Mouse (Mus musculus) embryo, embryonic 11.5 days (tissue): ENCODE measurements around the gene Setd1b.

Experiments
- DNase-seq: peaks from one replicate; pipeline ENCODE4 v3.0.0-alpha.2; 2012; ENCODE audit warnings: low read depth, low spot score

Setd1b gene

DNA sequence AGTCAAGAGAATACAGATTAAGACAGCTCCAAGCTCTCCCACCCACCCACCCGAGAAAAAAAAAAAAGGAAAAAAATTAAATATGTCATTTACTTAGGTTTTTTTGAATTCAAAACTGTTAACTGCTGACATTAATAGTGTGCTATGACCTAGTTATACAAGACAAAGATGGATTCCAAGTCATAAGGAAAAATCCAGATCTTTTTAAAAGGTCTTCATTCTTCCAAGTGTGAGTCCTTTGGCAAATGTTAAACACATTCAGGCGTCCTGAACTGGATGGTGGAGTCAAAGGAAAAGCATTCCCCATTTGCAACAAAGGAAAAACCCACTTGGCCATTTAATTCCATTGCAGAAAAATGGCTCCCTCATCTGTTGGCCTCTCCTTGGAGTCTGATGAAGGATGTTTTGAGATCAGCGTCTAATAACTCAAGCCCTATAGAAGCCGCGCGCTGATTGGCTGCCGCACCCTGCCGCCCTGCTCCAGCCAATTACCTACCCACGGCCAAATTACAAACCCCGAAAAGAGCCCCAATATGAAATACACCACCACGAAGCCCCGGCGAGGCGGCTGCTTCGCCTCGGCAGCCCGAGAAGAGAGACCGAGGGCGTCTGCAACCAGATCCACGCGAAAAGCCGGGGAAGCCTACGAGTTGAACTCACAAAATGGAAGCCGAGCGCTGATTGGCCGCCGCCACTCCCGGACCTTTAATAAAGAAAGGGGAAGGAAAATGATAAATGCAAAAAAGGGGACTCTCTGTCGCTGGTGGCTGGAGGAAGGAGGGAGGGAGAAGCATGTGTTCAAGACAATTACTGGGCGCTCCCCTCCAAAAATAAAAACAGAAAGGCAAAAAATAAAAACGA, 1.1 kb upstream of the Setd1b start:
- peak; percentile 90 for DNase-seq

DNA sequence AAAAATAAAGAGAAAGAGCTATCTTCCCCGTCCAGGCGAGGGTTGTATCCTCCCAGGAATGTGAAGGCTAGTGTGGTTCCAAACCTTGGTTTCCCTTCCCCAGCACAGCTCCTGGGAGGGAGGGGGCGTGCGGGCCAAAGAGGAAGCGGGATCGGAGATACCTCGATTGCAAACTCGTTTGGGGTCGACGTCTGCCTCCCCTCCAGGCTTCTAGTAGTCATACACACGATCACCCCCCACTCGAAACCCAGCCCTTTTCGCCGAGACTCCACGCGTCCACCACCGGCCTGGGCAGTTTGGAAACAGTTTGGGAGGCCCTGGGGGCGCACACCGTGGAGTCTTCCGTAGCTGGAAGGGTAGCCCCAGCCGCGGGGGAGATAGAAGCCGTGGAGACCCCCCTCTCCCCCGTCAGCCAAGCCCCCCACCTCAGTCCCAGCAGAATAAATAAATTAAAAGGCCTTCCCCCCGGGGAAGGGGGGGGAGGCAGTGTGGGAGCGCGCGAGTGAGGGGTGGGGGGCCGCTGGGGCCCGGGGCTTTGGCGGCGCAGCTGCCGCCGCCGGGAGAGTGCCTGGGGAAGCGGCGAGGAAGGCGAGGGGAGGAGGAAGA, 335 bp upstream of the Setd1b start:
- DNase-seq: no peak

DNA sequence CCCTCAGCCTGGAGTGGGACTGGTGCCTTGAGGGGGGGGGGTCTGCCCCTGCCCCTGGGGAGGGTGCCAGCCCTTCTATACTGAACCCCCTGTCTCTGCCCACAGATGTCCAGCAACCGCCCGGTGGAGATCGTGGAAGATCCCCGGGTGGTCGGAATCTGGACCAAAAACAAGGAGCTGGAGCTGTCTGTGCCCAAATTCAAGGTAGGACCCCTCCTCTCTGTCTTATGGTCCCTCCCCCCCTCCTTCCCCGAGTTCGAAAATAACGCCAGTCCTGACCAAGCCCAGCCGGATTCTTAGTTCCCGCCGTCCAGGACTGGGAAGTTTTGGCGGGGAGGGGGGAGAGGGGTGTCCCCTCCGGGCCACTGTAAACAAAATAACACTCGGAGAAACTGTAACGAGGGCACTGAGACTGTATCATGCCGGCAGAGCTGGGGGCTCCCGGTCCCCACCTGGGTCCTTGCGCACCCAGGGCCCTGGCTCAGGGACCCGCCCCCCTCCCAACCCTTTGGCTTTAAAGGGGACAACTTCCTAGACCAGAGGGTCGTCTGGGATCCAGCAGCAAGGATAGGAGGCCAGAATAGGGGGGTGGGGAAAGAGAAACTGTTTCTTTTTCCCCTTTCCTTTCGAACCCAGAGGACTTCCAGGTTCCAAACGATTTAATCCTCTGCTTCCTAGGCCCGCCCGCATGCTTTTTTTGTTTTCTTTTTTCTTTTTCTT, 1.4 kb downstream of the Setd1b start:
- no peak for DNase-seq

DNA sequence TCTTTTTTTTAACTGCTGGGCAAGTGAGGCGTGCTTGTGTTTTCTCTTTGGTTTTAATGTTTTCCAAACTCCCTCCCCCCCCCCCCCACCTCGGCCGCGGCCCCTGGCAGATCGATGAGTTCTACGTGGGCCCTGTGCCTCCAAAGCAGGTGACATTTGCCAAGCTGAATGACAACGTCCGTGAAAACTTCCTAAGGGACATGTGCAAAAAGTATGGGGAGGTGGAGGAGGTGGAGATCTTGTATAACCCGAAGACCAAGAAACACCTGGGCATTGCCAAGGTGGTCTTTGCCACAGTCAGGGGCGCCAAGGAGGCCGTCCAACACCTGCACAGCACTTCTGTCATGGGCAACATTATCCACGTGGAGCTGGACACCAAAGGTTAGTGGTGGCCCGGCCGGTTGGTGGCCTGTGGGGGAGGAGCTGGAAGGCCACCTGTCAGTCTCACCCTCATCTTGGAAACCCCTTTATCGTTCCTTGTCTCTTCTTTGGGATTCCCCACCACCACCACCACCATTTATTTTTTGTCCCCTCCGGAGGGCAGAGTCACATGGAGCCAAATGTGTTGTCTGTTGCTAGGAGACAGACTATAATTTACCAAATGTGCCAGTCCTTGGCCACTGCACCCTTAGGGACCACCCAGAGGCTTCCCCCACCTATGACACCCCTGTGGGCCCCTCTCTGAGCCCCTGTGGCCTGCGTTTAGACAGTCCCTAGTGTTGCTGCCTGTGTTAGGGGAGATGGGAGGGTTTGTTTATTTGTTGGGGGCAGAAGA, 2.2 kb downstream of the Setd1b start:
- DNase-seq: no peak

DNA sequence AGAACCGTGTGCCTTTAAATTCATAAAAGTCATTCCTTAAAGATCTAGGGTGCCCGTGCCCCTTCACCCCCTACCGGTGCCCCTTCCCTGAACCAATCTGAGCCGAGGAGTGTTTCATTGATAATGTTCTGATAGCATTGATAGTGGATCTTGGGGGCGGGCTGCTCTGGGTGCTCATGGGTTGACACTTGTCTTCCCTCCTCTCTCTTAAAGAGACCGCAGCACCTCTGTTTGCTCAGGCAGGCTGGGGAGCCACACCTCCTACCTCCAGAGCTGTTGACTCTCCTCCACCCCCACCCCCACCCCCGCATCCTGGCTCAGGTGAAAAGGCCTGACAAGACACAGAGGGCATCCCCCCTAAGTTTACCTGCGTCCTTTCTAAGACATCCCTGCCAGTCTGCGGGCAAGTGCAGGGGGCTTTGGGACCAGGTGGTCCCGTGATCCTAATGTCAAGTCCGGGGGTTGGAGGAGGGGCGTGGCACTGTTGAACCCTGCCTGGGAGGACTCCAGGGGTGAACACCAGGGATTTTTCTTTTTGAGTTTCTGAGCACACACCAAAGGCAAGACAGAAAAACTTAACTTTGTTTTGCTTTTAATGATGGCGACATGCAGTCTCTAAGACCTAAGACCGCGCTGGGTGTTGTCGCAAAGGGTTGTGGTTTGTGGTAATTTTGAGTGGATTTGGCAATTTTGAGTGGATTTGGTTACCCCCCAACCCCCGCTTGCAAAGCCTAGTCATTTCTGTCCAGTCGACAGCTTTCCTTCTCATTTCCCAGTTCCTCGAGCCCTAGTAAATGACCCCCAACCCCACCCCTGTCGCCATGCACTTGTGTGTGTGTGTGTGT, 3.0 kb downstream of the Setd1b start:
- DNase-seq: no peak

DNA sequence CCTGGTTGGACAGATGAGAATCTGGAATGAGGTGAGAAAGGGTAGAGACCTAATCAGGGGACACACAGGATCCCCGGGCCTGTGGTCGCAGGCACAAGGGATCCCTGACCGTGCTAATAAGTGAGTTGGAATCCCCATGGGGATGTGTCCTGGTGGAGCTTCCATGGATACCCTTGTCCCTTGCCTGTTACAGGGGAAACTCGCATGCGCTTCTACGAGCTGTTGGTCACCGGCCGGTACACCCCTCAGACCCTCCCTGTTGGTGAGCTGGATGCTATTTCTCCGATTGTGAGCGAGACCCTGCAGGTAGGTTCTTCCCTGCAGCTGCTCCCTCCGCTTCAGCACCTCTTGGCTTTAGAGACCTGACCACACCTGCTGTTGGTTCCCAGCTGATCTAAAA, 4.4 kb downstream of the Setd1b start:
- DNase-seq: no peak

DNA sequence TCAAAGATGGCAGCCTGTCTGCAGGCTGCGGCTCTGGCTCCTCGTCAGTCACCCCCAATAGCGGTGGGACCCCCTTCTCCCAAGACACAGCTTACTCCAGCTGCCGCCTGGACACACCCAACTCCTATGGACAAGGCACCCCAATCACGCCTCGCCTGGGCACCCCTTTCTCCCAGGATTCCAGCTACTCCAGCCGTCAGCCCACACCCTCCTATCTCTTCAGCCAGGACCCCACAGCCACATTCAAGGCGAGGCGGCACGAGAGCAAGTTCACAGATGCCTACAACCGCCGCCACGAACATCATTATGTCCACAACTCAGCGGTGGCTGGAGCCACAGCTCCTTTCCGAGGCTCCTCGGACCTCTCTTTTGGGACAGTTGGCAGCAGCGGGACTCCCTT, 5.6 kb downstream of the Setd1b start:
- no peak for DNase-seq

DNA sequence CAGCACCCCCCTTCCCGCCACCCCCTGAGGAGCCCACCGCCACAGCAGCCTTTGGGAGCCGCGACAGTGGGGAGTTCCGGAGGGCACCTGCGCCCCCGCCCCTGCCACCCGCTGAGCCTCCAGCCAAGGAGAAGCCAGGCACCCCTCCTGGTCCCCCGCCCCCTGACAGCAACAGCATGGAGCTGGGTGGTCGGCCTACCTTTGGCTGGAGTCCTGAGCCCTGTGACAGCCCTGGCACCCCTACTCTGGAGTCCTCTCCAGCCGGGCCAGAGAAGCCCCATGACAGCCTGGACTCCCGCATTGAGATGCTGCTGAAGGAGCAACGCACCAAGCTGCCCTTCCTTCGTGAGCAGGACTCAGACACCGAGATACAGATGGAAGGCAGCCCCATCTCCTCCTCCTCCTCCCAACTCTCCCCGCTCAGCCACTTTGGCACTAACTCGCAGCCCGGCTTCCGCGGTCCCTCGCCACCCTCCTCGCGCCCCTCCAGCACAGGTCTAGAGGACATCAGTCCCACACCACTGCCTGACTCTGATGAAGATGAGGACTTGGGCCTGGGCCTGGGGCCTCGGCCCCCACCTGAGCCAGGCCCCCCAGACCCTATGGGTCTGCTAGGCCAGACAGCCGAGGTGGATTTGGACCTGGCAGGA, 6.2 kb downstream of the Setd1b start:
- DNase-seq: no peak

DNA sequence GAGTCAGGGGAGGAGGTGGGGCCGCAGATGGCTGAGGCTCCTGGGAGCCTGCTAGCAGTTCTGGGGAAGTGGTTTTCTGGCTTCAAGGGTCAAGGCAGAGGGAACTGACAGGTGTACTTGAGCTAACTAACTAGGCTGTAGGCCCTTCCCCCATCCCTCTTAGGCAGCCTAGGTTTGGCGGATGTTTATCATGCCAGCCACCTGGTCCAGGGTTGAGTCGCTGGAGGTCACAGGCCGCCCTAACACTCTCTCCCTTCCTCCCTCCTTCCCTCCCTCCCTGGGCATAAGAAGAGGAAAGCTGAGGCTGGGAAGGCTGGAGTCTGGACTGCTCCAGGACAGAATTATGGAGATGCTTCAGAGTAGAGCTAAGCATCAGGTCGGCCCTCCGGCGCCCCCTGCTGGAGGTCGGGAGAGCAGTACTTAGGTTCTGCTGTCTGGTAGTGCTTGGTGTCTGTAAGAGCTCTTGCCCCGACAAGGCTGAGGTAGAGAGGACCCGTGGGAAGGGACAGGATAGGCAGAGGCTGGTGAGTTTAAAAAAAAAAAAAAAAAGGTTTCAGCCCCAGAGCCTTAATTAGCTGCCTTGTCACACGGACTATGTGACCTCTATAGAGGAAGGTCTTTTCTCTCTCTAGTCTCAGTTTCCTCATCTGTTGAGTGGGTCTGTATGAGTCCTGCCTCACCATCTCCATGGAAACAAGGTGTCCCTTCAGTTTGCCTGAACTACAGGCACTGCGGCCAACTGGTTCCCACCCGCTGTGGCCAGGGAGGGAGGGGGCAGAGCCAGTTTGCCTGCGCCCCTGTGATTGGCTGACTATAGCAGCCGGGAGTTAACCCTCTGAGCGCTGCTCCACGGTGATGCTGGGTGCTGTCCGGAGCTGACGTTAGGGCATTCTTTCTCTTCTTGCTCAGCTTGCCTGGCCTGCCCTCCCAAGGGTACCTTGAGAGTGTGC, 7.7 kb downstream of the Setd1b start:
- peak; percentile 81 for DNase-seq

DNA sequence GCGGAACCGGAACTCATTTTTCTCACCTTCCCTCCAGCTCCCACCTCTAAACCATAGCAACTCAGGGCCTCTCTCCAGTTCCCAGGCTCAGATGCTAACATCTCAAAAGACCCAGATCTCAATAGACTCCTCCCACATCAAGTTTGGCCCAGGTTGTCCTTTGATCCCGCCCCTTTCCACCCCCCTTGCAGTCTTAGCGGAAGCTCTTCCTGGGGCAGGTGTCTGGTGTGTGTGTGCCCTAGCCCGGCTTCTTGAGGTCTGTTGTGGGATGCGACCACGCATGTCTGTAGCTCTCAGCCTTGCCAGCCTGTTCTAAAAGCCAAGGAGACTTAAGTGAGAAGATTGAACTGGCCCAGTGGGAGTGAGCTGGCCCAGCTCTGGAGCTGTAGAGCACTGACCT, 8.6 kb downstream of the Setd1b start:
- no peak for DNase-seq

DNA sequence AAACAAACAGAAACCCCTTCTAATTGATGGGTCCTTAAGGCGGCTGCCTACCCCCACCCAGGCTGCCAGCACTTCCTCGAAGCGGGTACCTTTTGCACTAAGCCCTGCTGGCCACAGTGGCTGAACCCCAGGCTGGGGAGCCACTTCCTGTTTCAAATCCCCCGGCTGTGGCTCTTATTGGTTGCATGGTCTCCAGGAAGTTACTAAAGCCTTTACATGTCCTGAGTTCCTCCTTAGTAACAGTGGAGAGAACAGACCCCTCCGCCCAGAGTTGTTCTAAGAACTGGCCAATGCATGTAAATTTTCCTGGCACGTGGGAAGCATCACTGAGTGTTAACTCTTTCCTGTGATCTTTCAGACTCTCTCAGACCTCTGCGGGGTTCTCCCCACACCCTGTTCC, 9.1 kb downstream of the Setd1b start:
- DNase-seq: no peak

DNA sequence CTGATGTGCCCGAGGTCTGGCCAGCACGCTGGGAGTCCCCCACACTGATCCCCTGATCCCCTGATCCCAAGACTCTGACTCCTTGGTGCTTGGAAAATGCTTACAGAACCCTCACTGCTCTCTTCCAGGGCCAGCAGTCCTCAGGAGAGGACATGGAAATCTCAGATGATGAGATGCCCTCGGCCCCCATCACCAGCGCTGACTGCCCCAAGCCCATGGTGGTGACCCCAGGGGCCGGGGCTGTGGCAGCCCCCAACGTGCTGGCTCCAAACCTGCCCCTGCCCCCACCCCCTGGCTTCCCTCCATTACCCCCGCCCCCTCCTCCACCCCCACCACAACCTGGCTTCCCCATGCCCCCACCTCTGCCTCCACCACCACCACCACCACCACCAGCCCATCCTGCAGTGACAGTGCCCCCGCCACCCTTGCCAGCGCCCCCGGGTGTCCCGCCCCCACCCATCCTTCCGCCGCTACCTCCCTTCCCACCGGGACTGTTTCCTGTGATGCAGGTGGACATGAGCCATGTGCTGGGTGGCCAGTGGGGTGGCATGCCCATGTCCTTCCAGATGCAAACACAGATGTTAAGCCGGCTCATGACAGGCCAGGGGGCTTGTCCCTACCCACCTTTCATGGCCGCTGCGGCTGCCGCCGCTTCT, 9.8 kb downstream of the Setd1b start:
- no peak for DNase-seq

DNA sequence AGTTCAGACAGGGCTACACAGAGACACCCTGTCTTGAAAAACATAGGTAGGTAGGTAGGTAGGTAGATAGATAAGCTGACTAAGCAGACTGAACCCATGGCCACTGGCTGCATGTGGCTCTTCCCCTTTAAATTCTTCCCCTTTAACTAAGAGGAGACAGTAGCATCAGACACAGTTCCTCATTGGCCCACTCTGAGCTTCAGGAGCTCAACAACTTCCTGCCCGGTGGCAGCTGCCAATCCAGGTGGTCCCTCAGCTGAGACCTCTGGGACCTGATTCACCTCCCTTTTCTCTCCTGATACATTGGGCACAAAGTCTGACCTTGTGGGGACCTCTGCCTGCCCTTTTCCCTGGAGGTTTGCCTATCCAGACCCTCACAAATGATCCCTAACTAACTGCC, 10.9 kb downstream of the Setd1b start:
- no peak for DNase-seq

DNA sequence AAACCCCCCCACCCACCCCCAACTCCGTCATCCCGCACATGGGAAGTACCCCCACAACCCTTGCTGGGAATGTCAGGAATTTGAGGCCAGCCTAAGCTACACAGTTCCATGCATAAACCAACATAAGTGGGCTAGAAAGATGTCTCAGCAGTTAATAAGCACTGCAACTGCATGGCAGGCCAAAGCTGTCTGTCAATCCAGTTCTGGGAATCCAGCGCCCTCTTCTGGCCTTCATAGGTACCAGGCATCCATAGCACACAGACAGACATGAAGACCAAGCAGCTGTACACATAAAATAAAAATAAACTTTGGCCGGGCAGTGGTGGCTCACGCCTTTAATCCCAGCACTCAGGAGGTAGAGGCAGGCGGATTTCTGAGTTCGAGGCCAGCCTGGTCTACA, 13.4 kb downstream of the Setd1b start:
- DNase-seq: peak; percentile 63

DNA sequence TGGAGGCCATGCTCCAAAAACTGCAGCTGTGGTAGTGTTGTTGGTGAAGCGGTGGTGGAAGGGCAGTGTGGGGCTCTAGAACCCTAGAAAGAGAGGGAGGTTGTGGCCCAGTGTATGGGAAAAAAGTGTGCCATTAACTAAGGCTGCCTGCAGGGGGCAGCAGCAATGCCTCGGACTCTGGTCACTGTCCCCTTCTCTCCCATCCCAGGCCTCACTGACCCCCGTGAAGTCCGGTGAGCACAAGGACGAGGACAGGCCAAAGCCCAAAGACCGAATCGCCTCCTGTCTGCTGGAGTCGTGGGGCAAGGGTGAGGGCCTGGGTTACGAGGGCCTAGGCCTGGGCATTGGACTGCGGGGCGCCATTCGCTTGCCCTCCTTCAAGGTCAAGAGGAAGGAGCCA, 14.8 kb downstream of the Setd1b start:
- no peak for DNase-seq

DNA sequence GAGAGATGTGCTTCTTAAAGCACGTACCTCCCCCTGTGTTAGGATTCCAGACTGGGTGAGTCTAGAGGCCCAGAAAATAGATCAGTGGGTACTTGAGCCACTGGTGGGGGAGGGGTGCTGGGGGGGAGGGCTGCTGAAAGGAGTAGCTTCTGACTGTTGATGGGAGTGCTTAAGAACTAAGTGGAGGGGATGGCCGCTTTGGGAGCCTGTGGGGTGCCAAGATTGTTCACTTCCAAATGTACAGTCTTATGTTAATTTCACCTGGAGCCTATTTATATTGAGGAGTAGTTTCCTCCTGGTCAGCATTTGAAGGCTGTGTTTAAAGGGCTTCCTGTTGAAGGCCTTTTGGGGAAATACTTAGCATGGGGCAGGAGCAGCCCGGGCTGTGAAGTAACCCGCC, 16.0 kb downstream of the Setd1b start:
- DNase-seq: no peak

DNA sequence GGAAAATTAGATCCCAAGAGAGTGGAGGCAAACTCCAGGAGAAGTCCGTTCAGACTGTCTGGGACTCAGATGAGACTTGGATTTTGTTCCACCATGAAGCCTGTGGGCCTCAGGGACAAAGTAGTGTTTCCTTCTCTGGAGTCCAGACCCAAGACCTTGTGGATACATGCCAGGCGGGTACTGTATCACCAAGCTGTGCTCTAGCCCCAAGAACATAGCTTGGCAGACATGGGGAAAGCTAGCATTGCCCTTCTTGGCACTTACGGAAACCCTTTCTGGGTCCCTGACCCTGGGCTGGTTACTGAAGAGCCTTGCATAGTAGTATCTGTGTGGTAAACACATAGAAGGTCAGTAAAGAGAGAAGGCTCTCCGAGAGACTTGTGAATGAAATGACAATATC, 17.5 kb downstream of the Setd1b start:
- no peak for DNase-seq

DNA sequence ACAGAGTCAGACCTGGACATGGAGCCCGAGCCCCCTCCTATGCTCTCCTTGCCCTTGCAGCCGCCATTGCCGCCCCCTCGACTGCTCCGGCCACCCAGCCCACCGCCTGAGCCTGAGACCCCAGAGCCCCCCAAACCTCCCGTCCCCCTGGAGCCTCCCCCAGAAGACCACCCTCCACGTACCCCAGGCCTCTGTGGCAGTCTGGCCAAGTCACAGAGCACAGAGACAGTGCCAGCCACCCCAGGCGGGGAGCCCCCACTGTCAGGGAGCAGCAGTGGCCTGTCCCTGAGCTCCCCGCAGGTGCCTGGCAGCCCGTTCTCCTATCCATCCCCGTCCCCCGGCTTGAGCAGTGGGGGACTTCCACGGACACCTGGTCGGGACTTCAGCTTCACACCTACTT, 17.9 kb downstream of the Setd1b start:
- DNase-seq: no peak

DNA sequence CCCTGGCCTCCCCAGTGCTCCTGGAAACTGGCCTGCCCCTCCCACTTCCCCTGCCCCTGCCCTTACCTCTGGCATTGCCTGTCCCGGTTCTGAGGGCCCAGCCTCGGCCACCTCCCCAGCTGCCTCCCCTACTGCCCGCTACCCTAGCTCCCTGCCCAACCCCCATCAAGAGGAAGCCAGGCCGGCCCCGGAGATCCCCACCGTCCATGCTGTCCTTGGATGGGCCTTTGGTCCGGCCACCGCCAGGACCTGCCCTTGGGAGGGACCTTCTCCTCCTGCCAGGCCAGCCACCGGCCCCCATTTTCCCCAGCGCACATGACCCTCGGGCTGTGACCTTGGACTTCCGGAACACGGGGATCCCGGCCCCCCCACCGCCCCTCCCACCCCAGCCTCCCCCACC, 18.3 kb downstream of the Setd1b start:
- no peak for DNase-seq
